Mouse (Mus musculus) forebrain, embryonic 14.5 days (tissue): Measurements from ENCODE around the gene Bend5. TPM values are rescaled to one million over a fixed set of nuclear protein-coding genes. Genes with fewer than 3 reads are reported as not detected.
A peak's percentile ranks its signal among the peaks of the same experiment; 100 is the strongest.

Experiments
- ATAC-seq: fragments of 200-750 bp; cut with Nextera tagmentation; 2 replicates; pipeline ENCODE4 v1.8.0; 2017; ENCODE audit warnings: mild to moderate bottlenecking, moderate library complexity
- DNase-seq: peaks from one replicate; pipeline ENCODE4 v3.0.0-alpha.2; 2015; ENCODE audit warnings: low spot score
- H3K27ac ChIP-seq: fragments of 300-500 bp; sonication (generic); 2 replicates; pipeline ENCODE4 v1.5.1; 2014; ENCODE audit warnings: low read depth, mild to moderate bottlenecking, control low read depth, low read length, moderate library complexity
- H3K27me3 ChIP-seq: fragments of 300-500 bp; sonication (generic); replicated peaks from 2 replicates; pipeline ENCODE4 v1.6.1; 2014; ENCODE audit warnings: low read length, control low read depth, mixed read lengths; ENCODE audit not compliant: control insufficient read depth, insufficient read depth
- H3K36me3 ChIP-seq: fragments of 300-500 bp; sonication (generic); 2 replicates; pipeline ENCODE4 v1.6.1; 2014; ENCODE audit warnings: low read length, control low read depth; ENCODE audit not compliant: control insufficient read depth, insufficient read depth
- H3K4me1 ChIP-seq: fragments of 300-500 bp; sonication (generic); 2 replicates; pipeline ENCODE4 v1.6.1; 2014; ENCODE audit warnings: antibody characterized with exemption, low read length, control low read depth; ENCODE audit not compliant: control insufficient read depth, insufficient read depth
- H3K4me2 ChIP-seq: fragments of 300-500 bp; sonication (generic); 2 replicates; pipeline ENCODE4 v1.6.1; 2014; ENCODE audit warnings: mild to moderate bottlenecking, control low read depth, low read length
- H3K4me3 ChIP-seq: fragments of 300-500 bp; sonication (generic); 2 replicates; pipeline ENCODE4 v1.5.1; 2014; ENCODE audit warnings: low read depth, low read length, control low read depth
- H3K9ac ChIP-seq: fragments of 300-500 bp; sonication (generic); 2 replicates; pipeline ENCODE4 v1.6.1; 2014; ENCODE audit warnings: mild to moderate bottlenecking, low read length, control low read depth, moderate library complexity
- H3K9me3 ChIP-seq: fragments of 300-500 bp; sonication (generic); replicated peaks from 2 replicates; pipeline ENCODE4 v1.6.1; 2016; ENCODE audit warnings: low read length, control low read depth, mixed read lengths; ENCODE audit not compliant: control insufficient read depth
- WGBS: fragments of 180-500 bp; shearing (Covaris S2); extraction: QIAGEN DNeasy Blood & Tissue Kit; methylation state at CpG from one replicate; pipeline ENCODE4 v1.1.7; 2014; 5-methylcytosine and 5-hydroxymethylcytosine counted together
- polyA plus RNA-seq: library from polyadenylated mRNA; unstranded; fragments of >200 nt; fragmentation: Nextera tagmentation; extraction: Ambion mirVana; gene quantifications from 2 replicates; pipeline ENCODE4 v1.2.1, GENCODE M21; 2014

Bend5 gene
- 66.4 and 69.2 TPM in 2 replicates for polyA plus RNA-seq

- Histone ChIP-seq H3K9ac (peak within 1 kb of the TSS; percentile 99), H3K27me3 (no peaks in the 10 kb centered on the region), H3K9me3 (no peaks in the 10 kb centered on the region), H3K36me3 (0 out of 2 replicates have a peak, but pooled peaks cover 4% of the 10 kb centered on the region), H3K4me2 (peak within 1 kb of the TSS; percentile 77), H3K27ac (peak within 1 kb of the TSS; percentile 89), H3K4me1 (peaks cover 13% of the 10 kb centered on the region), H3K4me3 (peak within 1 kb of the TSS; percentile 81)
- under 1% methylated on average over 63 of the region's 66 CpGs for WGBS
- ATAC-seq (peak; percentile 98), DNase-seq (peak; percentile 94)
Observed at GRCm38 (mm10) chr4:111414818-111415488, at the start of gene Bend5. Gene Bend5 (plus strand): TSS chr4:111415006.

GRCm38 (mm10) chr4:111367771-111368170 lies 47.0 kb upstream of the Bend5 start:
- Histone ChIP-seq H3K4me1 (no peaks in the 10 kb centered on the region), H3K4me3 (no peak overlapping the region), H3K27me3 (no peaks in the 10 kb centered on the region), H3K36me3 (no peaks in the 10 kb centered on the region), H3K9ac (no peak overlapping the region), H3K9me3 (no peaks in the 10 kb centered on the region), H3K4me2 (no peak overlapping the region), H3K27ac (no peak overlapping the region)
- DNase-seq: no peak
- 86% methylated on average over 2 of the region's 2 CpGs for WGBS
- no peak for ATAC-seq

- no peak for ATAC-seq
- Histone ChIP-seq H3K27me3 (no peaks in the 10 kb centered on the region), H3K9ac (no peak overlapping the region), H3K36me3 (no peaks in the 10 kb centered on the region), H3K4me3 (no peak overlapping the region), H3K4me2 (no peak overlapping the region), H3K27ac (no peak overlapping the region), H3K4me1 (no peaks in the 10 kb centered on the region), H3K9me3 (no peaks in the 10 kb centered on the region)
- no peak for DNase-seq
Observed at GRCm38 (mm10) chr4:111377159-111377558, 37.6 kb upstream of the Bend5 start.

- Histone ChIP-seq H3K27ac (no peak overlapping the region), H3K27me3 (no peaks in the 10 kb centered on the region), H3K9ac (no peak overlapping the region), H3K4me3 (no peak overlapping the region), H3K4me2 (no peak overlapping the region), H3K36me3 (no peaks in the 10 kb centered on the region), H3K9me3 (no peaks in the 10 kb centered on the region), H3K4me1 (no peaks in the 10 kb centered on the region)
- no peak for ATAC-seq
- WGBS: 89% methylated on average over 3 of the region's 3 CpGs
- DNase-seq: no peak
Observed at GRCm38 (mm10) chr4:111378071-111378470, 36.7 kb upstream of the Bend5 start.

- no peak for ATAC-seq
Observed at GRCm38 (mm10) chr4:111383101-111383500, 31.7 kb upstream of the Bend5 start.

GRCm38 (mm10) chr4:111390736-111391135 lies 24.1 kb upstream of the Bend5 start:
- ATAC-seq: no peak
- no peak overlapping the region for H3K27ac ChIP-seq
- DNase-seq: no peak
- no peak overlapping the region for H3K4me3 ChIP-seq
- no peaks in the 10 kb centered on the region for H3K27me3 ChIP-seq
- H3K9me3 ChIP-seq: no peaks in the 10 kb centered on the region
- no peaks in the 10 kb centered on the region for H3K36me3 ChIP-seq
- no peak overlapping the region for H3K9ac ChIP-seq
- no peaks in the 10 kb centered on the region for H3K4me1 ChIP-seq
- H3K4me2 ChIP-seq: no peak overlapping the region

More at GRCm38 (mm10) chr4:111383101-111383500, 31.7 kb upstream of the Bend5 start:
- 94% methylated on average over 2 of the region's 2 CpGs for WGBS
- no peak for DNase-seq
- Histone ChIP-seq H3K4me2 (no peak overlapping the region), H3K4me1 (no peaks in the 10 kb centered on the region), H3K9me3 (no peaks in the 10 kb centered on the region), H3K27me3 (no peaks in the 10 kb centered on the region), H3K9ac (no peak overlapping the region), H3K27ac (no peak overlapping the region), H3K4me3 (no peak overlapping the region), H3K36me3 (no peaks in the 10 kb centered on the region)

- no peak for ATAC-seq
- no peak overlapping the region for H3K9ac ChIP-seq
- no peak overlapping the region for H3K27ac ChIP-seq
- no peak for DNase-seq
- H3K4me2 ChIP-seq: no peak overlapping the region
- no peaks in the 10 kb centered on the region for H3K27me3 ChIP-seq
- no peaks in the 10 kb centered on the region for H3K36me3 ChIP-seq
- no peak overlapping the region for H3K4me3 ChIP-seq
- no peaks in the 10 kb centered on the region for H3K9me3 ChIP-seq
- no peaks in the 10 kb centered on the region for H3K4me1 ChIP-seq
Observed at GRCm38 (mm10) chr4:111399784-111400183, 15.0 kb upstream of the Bend5 start.

- Histone ChIP-seq H3K9ac (no peak overlapping the region), H3K4me2 (no peak overlapping the region), H3K4me3 (no peak overlapping the region), H3K36me3 (no peaks in the 10 kb centered on the region), H3K27ac (no peak overlapping the region), H3K27me3 (no peaks in the 10 kb centered on the region), H3K9me3 (no peaks in the 10 kb centered on the region), H3K4me1 (no peaks in the 10 kb centered on the region)
- 33% methylated on average over 2 of the region's 2 CpGs for WGBS
- DNase-seq: peak; percentile 21
- no peak for ATAC-seq
Observed at GRCm38 (mm10) chr4:111400676-111401075, 14.1 kb upstream of the Bend5 start.

- DNase-seq (no peak), ATAC-seq (no peak)
- Histone ChIP-seq H3K9me3 (no peaks in the 10 kb centered on the region), H3K27me3 (no peaks in the 10 kb centered on the region), H3K9ac (no peak overlapping the region), H3K27ac (no peak overlapping the region), H3K36me3 (no peaks in the 10 kb centered on the region), H3K4me3 (no peak overlapping the region), H3K4me2 (no peak overlapping the region), H3K4me1 (no peaks in the 10 kb centered on the region)
- 55% methylated on average over 1 of the region's 1 CpGs for WGBS
Observed at GRCm38 (mm10) chr4:111403243-111403642, 11.6 kb upstream of the Bend5 start.
